Mouse (Mus musculus) kidney, adult 2 months (tissue): ENCODE measurements around the gene Clcf1.

Source experiments
- CTCF ChIP-seq: fragments of 200-500 bp; conservative IDR thresholded peaks from 2 replicates; pipeline ENCODE4 v1.5.1; 2011; ENCODE audit warnings: low read depth, mild to moderate bottlenecking, control low read depth, low read length, moderate library complexity, mixed read lengths; ENCODE audit not compliant: insufficient read depth, insufficient read length
- POLR2A ChIP-seq: fragments of 200-500 bp; IDR thresholded peaks from one replicate; pipeline ENCODE4 v1.6.1; 2011; ENCODE audit warnings: low read depth, low read length, control low read depth

DNA sequence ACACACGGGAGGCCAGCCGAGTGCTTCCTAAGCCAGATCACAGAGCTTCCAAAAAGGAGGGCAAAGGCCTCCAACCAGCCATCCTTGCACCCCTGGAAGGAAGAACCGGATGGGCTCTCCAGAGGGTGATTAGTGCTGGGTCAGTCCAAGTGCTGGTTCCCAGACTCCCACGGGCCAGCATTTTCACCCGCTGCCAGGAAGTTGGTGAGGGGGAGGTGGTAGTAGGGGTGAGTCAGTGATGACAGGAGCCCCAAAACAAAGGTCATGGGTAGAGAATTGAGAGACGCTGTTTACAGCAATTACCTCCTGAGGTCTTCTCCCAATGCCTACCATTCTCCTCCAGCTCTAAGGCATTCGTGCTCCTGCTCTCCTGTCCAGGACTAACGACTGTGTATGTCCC lies 16.4 kb downstream of the Clcf1 start:
- TF ChIP-seq CTCF (no peak), POLR2A (no peak)
